Mouse (Mus musculus) spleen, adult 12 weeks (tissue): ENCODE measurements around the gene Ubap1l.

Source experiments
- DNase-seq: peaks from one replicate; pipeline ENCODE4 v3.0.0; 2022; ENCODE audit warnings: low spot score

The Ubap1l gene

DNA sequence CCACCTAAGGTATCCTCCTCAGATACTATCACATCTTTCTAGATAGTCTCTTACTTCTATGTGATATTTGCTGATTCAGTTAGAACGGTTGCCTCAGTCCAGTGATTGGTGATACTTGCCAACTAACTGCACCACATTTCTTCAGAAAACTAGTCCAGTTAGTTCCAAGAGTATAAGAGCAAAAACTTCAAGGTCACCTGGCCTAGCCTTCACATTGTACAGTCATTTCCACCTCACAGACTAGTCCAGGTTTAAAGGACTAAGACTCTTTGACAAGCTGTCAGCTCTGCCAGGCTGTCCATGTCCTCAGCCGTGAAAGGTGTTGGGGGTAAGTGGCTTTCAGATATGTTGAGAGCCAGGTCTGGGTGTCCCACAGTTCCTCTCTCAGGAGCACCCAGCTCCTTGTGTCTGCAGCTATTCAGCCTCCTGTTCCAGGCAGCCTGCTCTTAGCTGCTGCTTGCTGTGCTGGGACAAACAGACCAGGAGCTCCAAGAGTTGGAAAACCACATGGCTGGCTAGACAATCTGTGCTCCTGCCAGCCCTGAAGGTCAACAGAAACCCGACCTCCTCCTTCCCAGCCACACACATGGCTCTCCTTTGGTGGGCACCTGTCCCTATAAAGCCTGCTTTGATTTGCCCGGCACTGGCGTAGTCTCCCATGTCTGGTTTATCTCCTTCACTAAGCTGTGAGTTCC is 13.8 kb downstream of the Ubap1l start:
- no peak for DNase-seq

DNA sequence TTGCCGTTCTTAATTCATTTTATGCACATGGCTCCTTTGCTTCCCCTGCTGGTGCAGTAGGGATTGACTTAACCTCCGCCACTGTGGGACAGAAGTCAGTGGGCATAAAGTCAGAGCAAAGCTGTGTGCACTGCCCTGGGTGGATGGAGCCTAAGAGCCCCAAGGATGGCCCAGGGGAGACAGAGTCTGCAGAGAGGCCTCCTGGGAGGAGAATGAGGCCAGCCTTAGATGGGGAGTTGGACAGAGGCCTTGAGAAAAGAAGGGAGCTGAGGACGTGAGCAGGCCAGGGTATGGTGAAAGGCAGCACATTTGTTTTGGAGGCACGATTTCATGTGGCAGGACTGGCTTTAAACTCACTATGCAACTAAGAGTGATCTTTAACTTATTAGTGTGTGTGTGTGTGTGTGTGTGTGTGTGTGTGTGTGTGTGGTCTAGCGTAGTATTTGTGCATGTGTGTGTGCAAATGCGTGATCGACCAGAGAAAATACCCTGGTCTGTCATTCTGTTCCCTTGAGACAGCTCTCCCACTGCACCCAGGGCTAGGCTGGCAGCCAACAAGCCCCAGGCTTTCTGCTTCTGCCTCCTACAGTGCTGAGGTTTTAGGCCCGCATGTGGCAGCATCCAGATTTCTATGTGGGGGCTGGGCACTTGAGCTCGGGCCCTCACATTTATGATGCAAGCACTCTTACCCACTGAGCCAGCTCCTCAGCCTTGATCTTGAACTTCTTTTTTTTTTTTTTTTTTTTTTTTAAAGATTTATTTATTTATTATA is 14.5 kb downstream of the Ubap1l start:
- DNase-seq, result no peak

- DNase-seq, result no peak
Measured at GRCm38 (mm10) chr9:65381017-65381590, 20.3 kb downstream of the Ubap1l start.

DNA sequence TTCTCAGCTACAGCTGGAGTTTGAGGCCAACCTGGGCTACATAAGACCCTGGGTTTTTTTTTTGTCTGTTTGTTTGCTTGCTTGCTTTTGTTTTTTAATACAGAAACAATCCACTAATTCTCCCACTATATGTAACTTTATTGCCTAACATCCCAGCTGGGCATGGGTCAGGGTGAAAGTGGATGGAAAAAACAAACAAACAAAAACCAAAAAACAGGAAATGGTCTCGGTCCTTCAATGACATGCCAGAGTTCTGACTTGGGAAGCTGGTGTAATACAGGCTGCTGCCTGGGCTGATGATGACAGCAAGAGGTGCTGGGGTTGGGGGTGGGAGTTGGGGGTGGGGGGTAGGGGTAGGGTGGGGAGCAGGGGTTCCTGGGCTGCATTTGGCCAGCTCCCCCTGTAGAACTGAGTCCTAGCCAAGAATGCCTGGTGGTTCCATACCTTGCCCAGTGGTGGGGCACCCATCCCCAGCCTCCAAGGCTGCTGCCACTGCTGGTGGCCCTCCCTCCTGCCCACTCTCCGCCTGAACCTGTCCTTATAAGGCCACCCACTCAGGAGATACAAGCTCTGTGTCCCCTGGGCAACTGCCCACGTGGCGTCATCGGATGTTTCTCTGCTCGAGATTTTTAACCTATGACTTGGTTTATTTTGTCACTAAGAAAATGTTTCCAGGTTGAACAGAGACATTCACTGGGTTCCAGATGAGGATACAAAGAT is 21.4 kb downstream of the Ubap1l start:
- DNase-seq, result no peak

DNA sequence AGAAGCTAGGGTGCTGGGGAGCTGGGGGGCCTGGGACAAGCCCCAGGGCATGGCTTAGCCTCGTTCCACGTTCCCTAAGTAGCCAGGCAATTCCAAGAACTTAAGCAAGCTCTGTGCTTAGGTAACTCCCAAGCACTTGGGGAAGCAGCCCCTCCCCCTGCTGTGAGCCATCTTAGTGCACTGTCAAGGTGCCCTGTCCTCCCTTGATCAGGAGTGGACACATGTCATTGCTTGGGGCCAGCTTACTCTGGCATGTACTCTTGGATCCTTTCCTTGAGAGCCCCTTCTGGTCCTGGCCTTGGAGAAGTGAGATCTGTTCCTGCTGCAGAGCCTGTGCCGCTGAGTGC is 21.9 kb downstream of the Ubap1l start:
- no peak for DNase-seq

DNA sequence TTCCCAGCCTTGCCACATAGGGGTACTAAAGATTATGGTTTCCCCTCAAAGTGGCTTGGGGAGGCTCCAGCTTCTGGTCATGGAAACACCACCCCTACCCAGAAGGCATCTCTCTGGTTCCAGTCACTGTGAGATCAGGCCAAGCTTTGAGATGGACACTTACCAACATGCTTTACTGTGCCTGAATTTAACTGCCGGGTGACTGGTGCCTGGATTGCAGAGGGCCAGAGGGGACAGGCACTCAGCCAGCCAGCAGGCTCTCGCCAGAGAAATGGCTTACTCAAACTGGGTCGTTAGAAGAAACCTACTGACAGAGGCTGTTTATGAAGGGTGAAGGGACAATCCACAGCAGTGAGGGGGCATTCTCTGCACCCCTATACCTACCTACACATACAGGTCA is 23.4 kb downstream of the Ubap1l start:
- no peak for DNase-seq

DNA sequence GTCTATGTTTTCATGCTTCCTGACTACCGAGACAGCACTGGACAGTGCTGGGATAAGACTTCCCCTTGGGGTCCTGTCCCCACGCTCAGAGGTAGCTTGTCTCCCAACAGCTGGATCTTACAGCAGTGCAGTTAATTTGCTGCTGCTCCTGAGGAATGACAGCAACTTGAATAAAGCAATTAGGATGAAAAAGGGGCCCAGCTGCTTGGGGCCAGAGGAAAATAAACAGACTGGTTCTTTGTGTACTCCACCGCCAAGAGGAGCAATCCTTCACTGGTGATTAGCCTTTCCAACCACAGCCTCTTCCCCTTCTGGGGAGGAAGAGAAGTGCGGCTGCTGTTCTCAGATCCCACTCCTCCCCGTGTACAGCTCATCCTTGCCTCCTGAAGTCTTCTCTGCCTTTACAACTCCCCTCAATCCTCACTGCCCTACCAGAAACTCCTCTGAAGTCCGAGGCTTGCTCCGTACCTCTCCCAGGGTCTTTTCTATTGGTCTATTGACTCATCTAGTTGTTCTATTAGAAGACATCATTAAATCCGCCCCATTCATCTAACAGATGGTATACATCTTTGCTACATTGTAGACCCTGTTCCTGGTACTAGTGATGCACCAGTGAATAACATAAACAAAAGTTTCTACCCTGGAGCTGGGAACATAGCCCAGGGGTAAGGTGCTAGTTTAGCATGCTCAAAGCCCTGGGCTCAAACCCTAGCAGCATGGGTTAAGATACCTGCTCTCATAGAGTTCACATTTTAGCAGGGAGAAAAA is 25.7 kb downstream of the Ubap1l start:
- no peak for DNase-seq

- no peak for DNase-seq
Measured at GRCm38 (mm10) chr9:65390752-65391612, 30.1 kb downstream of the Ubap1l start.

DNA sequence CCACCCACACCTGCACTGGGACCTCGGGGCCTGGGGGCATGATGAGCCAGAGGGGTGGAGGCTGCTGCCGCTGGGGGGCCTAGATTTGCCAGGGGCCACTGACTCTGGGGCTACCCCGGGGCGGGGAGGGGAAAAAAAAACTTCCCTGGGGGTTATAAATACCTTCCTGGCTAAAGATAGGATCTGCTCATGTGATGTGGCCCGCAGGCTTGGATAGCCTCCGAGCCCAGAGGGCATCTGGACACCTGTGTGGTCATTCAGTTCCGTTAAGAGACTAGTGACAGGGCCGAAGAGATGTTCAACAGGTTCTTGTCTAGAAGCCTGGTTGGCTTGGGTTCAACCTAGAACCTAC is 30.7 kb downstream of the Ubap1l start, which contains the start of gene Kbtbd13:
Gene Kbtbd13, minus strand, starts transcription at position 40 of the 352 bp plus-strand sequence.
- no peak for DNase-seq

DNA sequence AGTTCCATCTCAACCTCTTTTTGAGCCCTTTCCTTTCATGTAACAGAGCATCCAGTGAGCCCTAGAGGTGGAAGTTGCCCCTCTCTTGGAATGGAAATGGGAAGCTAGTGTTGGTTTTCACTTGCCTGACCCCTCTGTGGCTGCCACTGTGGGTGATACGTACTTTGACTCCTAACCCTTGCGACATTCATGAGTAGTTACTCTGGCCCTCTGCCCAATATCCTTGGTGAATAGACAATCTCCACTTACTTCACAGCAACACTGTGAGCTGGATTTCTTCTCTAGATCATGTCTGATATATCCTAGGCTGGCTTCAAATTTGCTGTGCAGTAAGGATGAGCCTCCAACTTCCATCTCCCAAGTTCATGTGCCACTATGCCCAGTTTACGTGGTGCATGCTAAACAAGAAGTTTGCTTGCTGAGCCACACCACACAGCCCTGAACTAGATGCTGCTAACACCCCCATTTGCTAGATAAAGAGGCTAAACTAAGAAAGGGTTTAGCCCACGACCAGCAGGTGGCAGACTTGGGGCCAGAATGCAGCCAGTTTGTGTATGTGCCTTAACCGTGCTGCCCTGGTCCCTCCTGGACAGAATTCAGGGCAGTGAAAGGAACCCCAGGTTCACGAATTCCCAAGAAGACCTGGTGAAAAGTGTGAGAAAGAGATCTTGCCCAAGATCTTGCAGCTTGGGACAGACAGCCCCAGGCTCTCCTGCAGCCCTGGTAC is 32.0 kb downstream of the Ubap1l start:
- peak; percentile 32 for DNase-seq

DNA sequence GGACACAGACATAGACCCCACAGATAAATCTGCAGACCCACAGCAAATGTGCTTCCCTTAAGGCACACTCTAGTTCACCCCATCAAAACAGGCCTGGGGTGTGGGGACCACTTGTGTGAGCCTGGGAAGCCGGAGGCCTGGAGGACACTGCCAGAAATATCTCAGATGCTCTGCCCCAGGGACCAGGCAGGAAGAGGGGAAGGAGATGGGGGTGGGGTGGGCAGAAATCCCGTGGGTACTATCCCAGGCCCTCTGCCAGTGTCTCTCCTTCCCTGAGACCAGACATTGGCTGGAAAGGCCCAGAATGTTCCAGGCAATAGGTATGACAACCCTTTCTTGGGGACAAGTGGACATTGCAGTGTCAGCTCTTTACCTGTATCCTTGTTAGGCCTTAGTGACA is 32.8 kb downstream of the Ubap1l start:
- no peak for DNase-seq

DNA sequence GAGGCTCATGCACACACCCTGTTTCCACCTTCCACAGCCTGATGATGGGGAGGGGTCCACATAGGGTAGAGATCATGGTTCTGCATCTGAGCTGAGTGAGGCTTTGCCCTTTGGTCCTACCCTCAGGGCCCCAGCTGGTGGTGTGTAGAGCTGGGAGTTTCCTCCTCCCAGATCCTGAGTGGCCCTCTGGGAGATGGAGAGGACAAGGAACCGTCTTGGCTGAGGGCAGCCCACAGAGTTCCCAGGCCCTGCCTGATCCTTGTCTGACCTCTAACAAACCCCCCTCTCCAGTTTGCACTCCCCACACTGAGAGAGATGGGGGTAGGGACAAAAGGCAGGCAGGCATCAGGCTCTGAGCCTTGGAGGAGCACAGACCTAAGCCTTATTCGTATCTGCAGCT is 33.5 kb downstream of the Ubap1l start:
- DNase-seq, result no peak

GRCm38 (mm10) chr9:65398279-65398678 is 37.4 kb downstream of the Ubap1l start, which contains the start of gene Rasl12:
Rasl12 (plus strand) TSS chr9:65398506.
- peak; percentile 14 for DNase-seq

DNA sequence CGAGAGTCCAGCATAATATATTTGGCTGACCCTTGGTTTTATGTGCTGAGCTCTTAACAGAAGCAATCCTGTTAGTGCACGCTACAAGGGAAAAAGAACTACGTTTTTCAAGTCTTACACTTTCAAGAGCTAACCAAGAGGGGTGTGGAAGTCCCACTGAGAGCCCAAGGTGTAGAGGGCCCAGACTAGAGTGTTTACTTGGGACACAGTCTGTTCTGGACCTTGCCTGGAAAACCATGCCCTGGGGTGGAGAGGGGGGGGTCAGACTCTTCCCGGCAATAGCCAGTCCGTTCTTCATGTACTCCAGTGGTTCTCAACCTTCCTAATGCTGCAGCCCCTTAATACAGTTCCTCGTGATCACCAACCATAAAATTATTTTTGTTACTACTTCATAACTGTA is 39.1 kb downstream of the Ubap1l start:
- no peak for DNase-seq

DNA sequence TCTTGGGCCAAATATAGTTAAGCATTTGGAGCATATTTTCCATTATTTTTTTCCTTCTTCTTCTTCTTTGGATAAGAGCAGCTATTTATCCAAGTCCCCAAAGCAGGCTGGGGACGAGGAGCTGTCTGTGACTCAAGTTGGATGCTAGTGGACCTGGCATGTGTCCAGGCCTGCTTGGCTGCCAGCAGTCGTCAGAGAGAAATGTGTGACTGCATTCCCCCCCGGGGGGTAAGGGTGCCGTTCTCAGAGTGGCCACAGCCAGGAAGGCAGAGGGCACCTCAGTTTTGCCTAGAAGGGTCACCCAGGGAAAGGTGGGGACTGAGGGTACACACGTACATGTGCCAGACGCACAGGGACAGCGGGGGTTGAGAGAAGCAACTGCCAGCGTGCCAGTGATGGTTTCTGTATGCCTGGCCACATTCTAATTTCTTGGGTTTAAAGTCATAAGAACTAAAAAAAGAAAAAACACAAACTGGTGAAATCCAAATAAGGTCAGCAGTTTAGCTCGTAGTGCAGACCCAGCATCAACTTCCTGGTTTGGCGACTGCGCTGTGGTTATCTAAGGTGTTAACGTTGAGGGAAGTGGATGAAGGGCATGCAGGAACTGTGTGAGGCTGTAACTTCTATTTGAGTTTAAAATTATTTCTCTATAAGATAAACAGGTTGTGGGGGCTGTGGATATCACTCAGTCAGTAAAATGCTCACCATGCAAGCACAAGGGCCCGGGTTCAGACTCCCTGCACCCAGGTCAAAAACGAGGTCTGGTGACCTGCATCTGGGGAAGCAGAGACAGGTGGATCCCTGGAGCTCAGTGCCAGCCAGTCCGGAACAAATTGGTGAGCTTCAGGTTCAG is 43.7 kb downstream of the Ubap1l start:
- no peak for DNase-seq

- no peak for DNase-seq
Measured at GRCm38 (mm10) chr9:65405184-65405449, 44.3 kb downstream of the Ubap1l start.

GRCm38 (mm10) chr9:65407327-65407726 is 46.5 kb downstream of the Ubap1l start:
- no peak for DNase-seq

- DNase-seq, result no peak
Measured at GRCm38 (mm10) chr9:65407861-65408260, 47.0 kb downstream of the Ubap1l start.

DNA sequence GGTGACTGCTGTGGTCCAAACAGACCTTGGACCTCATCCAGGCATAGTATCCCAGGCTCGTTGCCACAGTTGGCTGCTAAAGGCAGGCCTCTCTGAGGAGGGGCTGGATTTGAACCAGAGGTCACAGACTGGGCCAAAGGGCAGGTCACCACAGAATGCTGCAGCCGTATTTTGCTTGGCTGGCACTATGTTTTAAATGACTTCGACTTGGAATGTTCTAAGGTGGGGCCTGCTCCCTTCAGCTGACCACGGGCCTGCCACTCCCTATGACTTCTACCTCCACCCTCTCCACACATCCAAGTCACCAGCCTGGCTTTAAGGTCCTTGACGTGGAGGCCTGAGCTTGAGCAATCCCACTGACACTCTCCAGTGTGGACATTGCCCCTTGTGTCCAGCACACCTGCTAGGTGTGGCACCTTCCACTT is 48.0 kb downstream of the Ubap1l start:
- DNase-seq, result no peak

GRCm38 (mm10) chr9:65410378-65410777 is 49.5 kb downstream of the Ubap1l start:
- DNase-seq, result no peak
